Mouse (Mus musculus) brain, adult 2 months (tissue): ENCODE measurements at regions not wholly inside any gene's neighbourhood (a gene's known extent, or its start where the extent isn't known, plus 50 kb on each side); places are given as distances from the start of the nearest gene placed in this dataset.
A peak's percentile ranks its signal among the peaks of the same experiment; 100 is the strongest.
"Not testable (repeated sequence)": the region's sequence is repeated elsewhere in the genome, so short reads cannot be mapped to it uniquely, and the experiment has no call there.

Experiments used
- DNase-seq: peaks from one replicate; pipeline ENCODE4 v3.0.0; 2011; ENCODE audit warnings: low read depth, low spot score

GRCm38 (mm10) chr13:69129056-69129620, 129.8 kb upstream of the Adcy2 start:
- peak; percentile 34 for DNase-seq

GRCm38 (mm10) chr13:69127522-69127921, 128.2 kb upstream of the Adcy2 start:
- DNase-seq: peak; percentile 41

DNA sequence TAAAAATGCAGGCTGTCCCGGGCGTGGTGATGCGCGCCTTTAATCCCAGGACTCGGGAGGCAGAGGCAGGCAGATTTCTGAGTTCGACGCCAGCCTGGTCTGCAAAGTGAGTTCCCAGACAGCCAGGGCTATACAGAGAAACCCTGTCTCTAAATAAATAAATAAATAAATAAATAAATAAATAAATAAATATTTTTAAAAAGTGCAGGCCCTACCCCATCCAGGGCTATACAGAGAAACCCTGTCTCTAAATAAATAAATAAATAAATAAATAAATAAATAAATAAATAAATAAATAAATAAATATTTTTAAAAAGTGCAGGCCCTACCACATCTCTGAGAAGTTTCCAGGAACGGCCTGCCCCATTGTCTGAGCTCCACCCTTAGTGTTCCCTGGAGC, 119.4 kb upstream of the Adcy2 start:
- not testable (repeated sequence) for DNase-seq

DNA sequence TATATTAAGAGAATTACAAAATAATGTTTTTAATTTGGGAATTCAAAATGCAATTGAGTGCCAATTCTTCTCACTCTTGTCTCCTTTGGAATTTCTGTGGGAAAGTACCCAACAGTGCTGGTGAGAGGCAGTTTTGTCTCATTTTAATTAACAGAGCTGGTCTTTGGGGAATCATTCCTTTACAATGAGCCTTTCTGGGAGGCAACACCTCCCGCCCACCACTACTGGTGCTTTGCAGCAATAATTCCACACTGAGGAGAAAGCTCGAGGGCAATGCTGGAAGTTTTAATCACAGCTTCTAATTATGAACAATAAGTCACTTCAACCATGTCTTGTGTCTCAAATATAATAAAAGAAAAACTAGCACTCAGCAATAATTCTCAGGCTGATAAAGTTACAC, 109.8 kb upstream of the Adcy2 start:
- peak; percentile 73 for DNase-seq

DNA sequence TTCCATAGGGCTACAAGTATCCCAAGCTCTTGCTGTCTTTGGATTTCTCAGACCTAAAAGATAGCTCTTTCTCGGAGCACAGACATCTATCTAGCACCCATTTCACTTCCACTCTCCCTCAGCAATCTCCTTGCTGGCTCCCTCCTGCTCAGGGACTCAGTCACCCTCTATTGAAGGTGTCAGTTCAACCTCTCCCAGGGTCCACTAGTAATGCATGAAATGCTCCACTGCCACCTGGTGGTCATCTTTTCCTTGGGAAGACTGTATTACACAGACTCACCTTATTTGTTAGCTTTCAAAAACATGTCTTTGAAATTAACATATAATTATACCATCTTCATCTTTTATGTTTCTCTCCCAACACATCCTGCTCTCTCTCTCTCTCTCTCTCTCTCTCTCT, 87.3 kb upstream of the Adcy2 start:
- DNase-seq: peak; percentile 74

DNA sequence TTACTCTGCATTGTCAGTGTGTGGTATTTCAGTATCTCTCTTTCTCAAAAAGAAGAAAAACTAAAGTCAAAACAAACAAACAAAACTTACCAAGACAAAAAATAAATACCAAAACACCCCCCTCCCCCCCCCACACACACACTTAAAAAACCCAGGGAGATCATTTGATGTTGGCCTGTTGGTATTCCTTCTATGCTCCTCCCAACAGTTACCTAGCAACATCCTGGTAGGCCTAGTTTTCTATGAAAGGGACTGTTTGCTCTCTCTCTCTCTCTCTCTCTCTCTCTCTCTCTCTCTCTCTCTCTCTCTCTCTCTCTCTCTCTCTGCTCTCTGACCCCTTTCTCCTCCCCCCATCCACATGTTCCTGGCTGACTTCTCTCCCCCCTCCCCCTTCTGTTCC, 71.0 kb upstream of the Adcy2 start:
- DNase-seq: no peak

DNA sequence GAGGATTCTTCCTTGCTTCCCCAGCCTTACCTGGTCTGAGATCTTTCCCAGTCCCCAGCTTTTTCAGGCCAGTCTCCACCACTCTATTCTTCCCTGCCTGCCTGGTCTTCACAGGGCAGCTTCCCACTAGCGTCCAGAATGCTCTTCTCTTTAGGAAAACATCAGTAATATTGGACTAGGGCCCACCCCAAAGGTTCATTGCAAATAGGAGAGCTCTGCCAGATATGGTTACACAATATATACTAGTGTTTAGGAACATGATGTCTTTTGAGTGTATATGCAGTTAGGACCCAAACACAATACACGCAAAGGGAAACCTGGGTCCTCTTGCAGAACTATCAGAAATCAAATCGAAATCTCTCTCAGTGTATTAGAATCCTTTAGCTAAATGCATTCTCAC, 70.5 kb upstream of the Adcy2 start:
- DNase-seq: no peak

GRCm38 (mm10) chr13:69066636-69067035, 67.3 kb upstream of the Adcy2 start:
- no peak for DNase-seq

GRCm38 (mm10) chr13:69065285-69065684, 65.9 kb upstream of the Adcy2 start:
- DNase-seq: no peak

DNA sequence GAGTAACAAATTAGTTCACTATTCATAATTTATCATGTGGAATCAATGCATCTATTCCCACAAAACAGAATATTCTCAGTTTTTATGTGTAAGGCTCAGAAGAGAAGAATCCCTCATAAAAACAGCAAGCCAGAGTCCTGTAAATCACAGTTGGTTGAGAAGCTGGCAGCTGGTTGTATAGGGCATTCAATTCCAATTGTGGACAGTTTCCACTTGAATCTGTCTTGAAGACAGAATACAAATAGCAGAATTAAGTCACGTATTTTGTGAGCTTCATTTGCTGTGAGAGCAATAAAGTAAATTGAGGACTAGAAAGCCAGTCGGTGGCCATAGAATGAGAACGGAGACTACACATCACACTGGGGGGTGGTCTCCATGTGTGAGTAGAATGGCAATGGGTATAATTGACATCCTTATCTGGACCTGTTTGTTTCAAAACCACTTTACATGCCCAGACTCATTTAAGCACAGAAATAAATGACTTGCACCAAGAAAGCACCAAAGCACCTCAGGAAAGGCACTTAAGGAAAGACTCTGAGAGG, 63.4 kb upstream of the Adcy2 start:
- no peak for DNase-seq

DNA sequence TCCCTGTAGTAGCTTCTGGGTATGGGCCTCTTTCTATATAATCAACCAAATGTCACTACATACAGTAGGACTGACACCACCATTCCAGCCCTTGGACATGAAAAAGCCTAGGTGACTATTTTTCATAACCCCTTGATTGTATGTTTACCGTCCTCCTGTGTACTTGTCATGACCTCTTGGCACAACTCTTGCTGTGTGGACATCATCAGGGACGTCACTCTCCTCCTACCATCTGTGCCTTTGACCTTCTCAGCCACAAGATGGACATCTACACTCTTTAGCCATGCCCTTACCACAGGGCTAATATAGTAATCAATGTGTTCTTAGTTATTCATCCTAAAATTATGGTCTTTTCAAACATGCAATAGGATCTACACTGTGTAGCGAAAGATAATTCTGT, 62.1 kb upstream of the Adcy2 start:
- DNase-seq: no peak
